Comparison of ENCODE assay signal across 8 mouse cellular contexts in the genomic region with DNA sequence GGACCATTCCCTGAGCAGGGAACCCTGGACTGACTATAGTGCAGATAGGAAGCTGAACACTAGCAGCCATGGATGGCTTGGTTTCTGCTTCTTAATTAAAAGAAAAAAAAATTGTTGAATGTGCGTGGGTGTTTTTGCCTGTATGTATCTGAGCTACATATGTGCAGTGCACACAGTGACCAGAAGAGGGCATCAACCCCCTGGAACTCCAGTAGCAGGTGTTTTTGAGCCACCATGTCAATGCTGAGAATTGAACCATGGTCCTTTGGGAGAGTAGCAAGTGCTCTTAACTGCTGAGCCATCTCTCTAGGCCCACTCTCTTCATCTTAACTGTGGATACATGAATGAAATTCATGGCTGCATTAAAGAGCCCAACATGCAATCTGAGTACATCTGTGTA.
DNase-seq lines count a peak whose midpoint lies in the region; ATAC-seq and TF ChIP-seq lines count a peak whose summit lies in the region.
"Had no signal": no experiment of that assay in that cellular context is flagged by ENCODE, and none has a peak within 500 bp of the region (broad histone marks: within the 10 kb centered on the region; RNA-seq: fewer than 3 reads in every experiment).

No protein-coding gene starts in this region.

- 84% methylated on average over 1 of the region's 1 CpGs for WGBS in kidney, embryonic 14.5 days

- H3K9ac ChIP-seq in kidney, embryonic 14.5 days (ENCODE audit: low read depth, low read length): no peak overlapping the region
- H3K9ac ChIP-seq: hindbrain, embryonic 15.5 days had no signal

- peak; percentile 7 for DNase-seq in kidney, adult 9 months
- no peak for DNase-seq in brain, embryonic 14.5 days (ENCODE audit: low read depth)
- peak; percentile 7 for DNase-seq in retina, embryonic 14.5 days (ENCODE audit: low spot score)
- no peak for DNase-seq in MN1 (ENCODE audit: low spot score)
- no peak for DNase-seq in gastrocnemius, adult 18-20 months (ENCODE audit: low spot score)

- no peaks in the 10 kb centered on the region for H3K4me1 ChIP-seq in kidney, embryonic 14.5 days (ENCODE audit: control insufficient read depth, insufficient read depth, low read length)
- no peaks in the 10 kb centered on the region for H3K4me1 ChIP-seq in E14TG2a.4 (replicated peaks; ENCODE audit: low read depth, low read length)
- H3K4me1 ChIP-seq: hindbrain, embryonic 15.5 days had no signal

- H3K4me2 ChIP-seq in kidney, embryonic 14.5 days (replicated peaks; ENCODE audit: low read depth, low read length): no peak overlapping the region
- H3K4me2 ChIP-seq: hindbrain, embryonic 15.5 days had no signal

- peak; percentile 70 for TF ChIP-seq CTCF in E14TG2a.4 (conservative IDR thresholded peaks at IDR 0.05; ENCODE audit: low read length)
- TF ChIP-seq CTCF in brain, embryonic 14.5 days (IDR thresholded peaks at IDR 0.05; ENCODE audit: borderline replicate concordance, extremely low read depth, insufficient read depth, insufficient read length): peak; percentile 37; the same call in 1 of the 2 replicates

- no peak for ATAC-seq in kidney, embryonic 14.5 days (ENCODE audit: low FRiP score, low TSS enrichment)

- H3K36me3 ChIP-seq in kidney, embryonic 14.5 days (ENCODE audit: control insufficient read depth, insufficient read depth, low read length): no peaks in the 10 kb centered on the region
- no peaks in the 10 kb centered on the region for H3K36me3 ChIP-seq in E14TG2a.4 (ENCODE audit: insufficient read depth, low read length)
- H3K36me3 ChIP-seq: hindbrain, embryonic 15.5 days had no signal

- no peak overlapping the region for H3K27ac ChIP-seq in kidney, embryonic 14.5 days (ENCODE audit: low read depth, low read length)
- H3K27ac ChIP-seq: hindbrain, embryonic 15.5 days had no signal

- no peaks in the 10 kb centered on the region for H3K27me3 ChIP-seq in kidney, embryonic 14.5 days (ENCODE audit: control insufficient read depth, insufficient read depth, low read length)
- no peaks in the 10 kb centered on the region for H3K27me3 ChIP-seq in E14TG2a.4 (ENCODE audit: insufficient read depth, low read length)
- H3K27me3 ChIP-seq: hindbrain, embryonic 15.5 days had no signal

- no peaks in the 10 kb centered on the region for H3K9me3 ChIP-seq in kidney, embryonic 14.5 days (ENCODE audit: control insufficient read depth, low read length)
- H3K9me3 ChIP-seq in E14TG2a.4 (ENCODE audit: low read length): no peaks in the 10 kb centered on the region
- H3K9me3 ChIP-seq: hindbrain, embryonic 15.5 days had no signal

- H3K4me3 ChIP-seq in kidney, embryonic 14.5 days (ENCODE audit: low read length): no peak overlapping the region
- no peak overlapping the region for H3K4me3 ChIP-seq in E14TG2a.4 (replicated peaks; ENCODE audit: low read length)
- H3K4me3 ChIP-seq: hindbrain, embryonic 15.5 days had no signal

- no peak for TF ChIP-seq POLR2A in brain, embryonic 14.5 days (IDR thresholded peaks at IDR 0.05; ENCODE audit: borderline replicate concordance, extremely low read depth, insufficient read depth, insufficient read length, poor library complexity, severe bottlenecking)

Comparison
In these comparisons a context has a peak if more than half of its experiments do, and no peak if none do; other contexts are left out.
1. DNase-seq: peak in kidney, adult 9 months (single experiment) and retina, embryonic 14.5 days (single experiment); none in brain, embryonic 14.5 days (single experiment), MN1 (single experiment) and gastrocnemius, adult 18-20 months (single experiment).